Mouse (Mus musculus) cerebellum, adult 8-10 months (tissue): Measurements from ENCODE around the gene Mtif2.

Experiments used
- DNase-seq: peaks from one replicate; pipeline ENCODE4 v3.0.0; 2022

The Mtif2 gene

GRCm38 (mm10) chr11:29560452-29560851 lies 34.2 kb downstream of the Mtif2 start:
- no peak for DNase-seq

GRCm38 (mm10) chr11:29560990-29561389 lies 34.8 kb downstream of the Mtif2 start:
- DNase-seq: no peak

GRCm38 (mm10) chr11:29563406-29563805 lies 37.2 kb downstream of the Mtif2 start:
- DNase-seq: no peak

GRCm38 (mm10) chr11:29571536-29571935 lies 45.3 kb downstream of the Mtif2 start:
- DNase-seq: no peak

GRCm38 (mm10) chr11:29572656-29573055 lies 46.4 kb downstream of the Mtif2 start:
- DNase-seq: no peak

GRCm38 (mm10) chr11:29579610-29580009 lies 53.4 kb downstream of the Mtif2 start:
- DNase-seq: no peak
